ENCODE assay signal across 29 mouse cellular contexts in genomic region chr2:139325501-139325900, GRCm38 (mm10).
"Had no signal": no experiment of that assay in that cellular context is flagged by ENCODE, and none has a peak within 500 bp of the region (broad histone marks: within the 10 kb centered on the region; RNA-seq: fewer than 3 reads in every experiment).

No protein-coding gene starts in this region.

- DNase-seq: left cerebral cortex, postnatal 4 days; liver; liver, embryonic 13.5 days; liver, postnatal 0 days; lung, adult 18-20 months; lung, adult 2 months; lung, postnatal 10 days; lung, postnatal 14 days; lung, postnatal 36 days had no signal

- H3K9ac ChIP-seq: limb, embryonic 12.5 days; limb, embryonic 13.5 days; limb, embryonic 15.5 days; liver, embryonic 12.5 days; liver, embryonic 13.5 days; liver, embryonic 14.5 days; liver, embryonic 15.5 days; liver, postnatal 0 days; lung, embryonic 14.5 days; lung, embryonic 15.5 days; midbrain, embryonic 12.5 days; midbrain, embryonic 13.5 days; midbrain, embryonic 15.5 days; neural tube, embryonic 12.5 days; neural tube, embryonic 13.5 days had no signal

- ATAC-seq: liver, embryonic 12.5 days; liver, postnatal 0 days; lung, postnatal 0 days; midbrain, embryonic 13.5 days; midbrain, embryonic 15.5 days had no signal

- H3K27ac ChIP-seq: left cerebral cortex, adult 2 months; limb, embryonic 10.5 days; limb, embryonic 12.5 days; limb, embryonic 13.5 days; limb, embryonic 15.5 days; liver, embryonic 12.5 days; liver, embryonic 13.5 days; liver, embryonic 14.5 days; liver, embryonic 15.5 days; lung, embryonic 15.5 days; macrophage; midbrain, embryonic 12.5 days; midbrain, embryonic 13.5 days; midbrain, embryonic 15.5 days; neural tube, embryonic 12.5 days; neural tube, embryonic 13.5 days had no signal

- H3K36me3 ChIP-seq: limb, embryonic 10.5 days; limb, embryonic 12.5 days; limb, embryonic 13.5 days; limb, embryonic 15.5 days; liver, embryonic 12.5 days; liver, embryonic 13.5 days; liver, embryonic 15.5 days; lung, embryonic 15.5 days; midbrain, embryonic 12.5 days; midbrain, embryonic 13.5 days; midbrain, embryonic 15.5 days; neural tube, embryonic 12.5 days; neural tube, embryonic 13.5 days had no signal

- H3K4me1 ChIP-seq: limb, embryonic 10.5 days; limb, embryonic 12.5 days; limb, embryonic 15.5 days; liver, embryonic 12.5 days; liver, embryonic 13.5 days; liver, embryonic 15.5 days; lung, embryonic 15.5 days; megakaryocyte, embryonic 14.5 days; midbrain, embryonic 12.5 days; midbrain, embryonic 13.5 days; midbrain, embryonic 15.5 days; neural tube, embryonic 12.5 days; neural tube, embryonic 13.5 days had no signal

- H3K4me2 ChIP-seq: limb, embryonic 12.5 days; limb, embryonic 13.5 days; limb, embryonic 15.5 days; liver, embryonic 11.5 days; liver, embryonic 12.5 days; liver, embryonic 13.5 days; liver, embryonic 15.5 days; lung, embryonic 14.5 days; lung, embryonic 15.5 days; midbrain, embryonic 12.5 days; midbrain, embryonic 13.5 days; midbrain, embryonic 15.5 days; neural tube, embryonic 12.5 days; neural tube, embryonic 13.5 days had no signal

- H3K27me3 ChIP-seq: limb, embryonic 12.5 days; limb, embryonic 13.5 days; limb, embryonic 15.5 days; liver, embryonic 12.5 days; liver, embryonic 13.5 days; liver, embryonic 15.5 days; lung, embryonic 15.5 days; megakaryocyte, embryonic 14.5 days; midbrain, embryonic 12.5 days; midbrain, embryonic 13.5 days; midbrain, embryonic 15.5 days; neural tube, embryonic 12.5 days; neural tube, embryonic 13.5 days had no signal

- H3K9me3 ChIP-seq: limb, embryonic 10.5 days; limb, embryonic 12.5 days; limb, embryonic 13.5 days; limb, embryonic 15.5 days; liver, embryonic 12.5 days; liver, embryonic 13.5 days; liver, embryonic 15.5 days; lung, embryonic 15.5 days; midbrain, embryonic 12.5 days; midbrain, embryonic 13.5 days; midbrain, embryonic 15.5 days; neural tube, embryonic 12.5 days; neural tube, embryonic 13.5 days had no signal

- H3K4me3 ChIP-seq: left cerebral cortex, adult 2 months; limb, embryonic 10.5 days; limb, embryonic 12.5 days; limb, embryonic 13.5 days; limb, embryonic 15.5 days; liver, embryonic 12.5 days; liver, embryonic 13.5 days; liver, embryonic 15.5 days; lung, embryonic 15.5 days; megakaryocyte, embryonic 14.5 days; midbrain, embryonic 12.5 days; midbrain, embryonic 13.5 days; midbrain, embryonic 15.5 days; myocyte; neural tube, embryonic 12.5 days; neural tube, embryonic 13.5 days had no signal
